Mouse (Mus musculus) lung, postnatal 10 days (tissue): ENCODE results near the gene Fgf15.

Experiments
- DNase-seq: peaks from one replicate; pipeline ENCODE4 v3.0.0; 2021

The Fgf15 gene

GRCm38 (mm10) chr7:144933336-144933735 is 37.0 kb downstream of the Fgf15 start:
- DNase-seq: no peak

DNA sequence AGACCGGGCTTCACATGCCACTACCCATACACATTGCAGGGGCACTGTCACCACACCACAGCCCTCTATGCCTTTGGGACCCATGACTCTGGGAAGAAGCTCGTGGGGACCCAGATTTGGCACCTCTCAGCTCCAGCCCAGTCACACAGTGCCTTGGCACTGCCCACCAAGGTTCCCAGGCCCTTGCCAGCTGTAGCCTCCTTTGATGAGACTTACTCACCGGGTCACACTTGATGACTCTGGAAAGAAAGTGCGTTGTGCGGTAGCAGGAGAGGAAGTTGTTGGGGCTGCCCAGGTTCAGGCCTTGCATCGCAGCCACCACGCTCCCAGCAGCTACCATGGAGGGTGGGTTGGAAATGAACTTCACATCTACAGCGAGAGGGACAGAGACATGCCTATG is 37.5 kb downstream of the Fgf15 start:
- DNase-seq: no peak

- DNase-seq: no peak
These were observed 38.6 kb downstream of the Fgf15 start for GRCm38 (mm10) chr7:144934901-144935300.

DNA sequence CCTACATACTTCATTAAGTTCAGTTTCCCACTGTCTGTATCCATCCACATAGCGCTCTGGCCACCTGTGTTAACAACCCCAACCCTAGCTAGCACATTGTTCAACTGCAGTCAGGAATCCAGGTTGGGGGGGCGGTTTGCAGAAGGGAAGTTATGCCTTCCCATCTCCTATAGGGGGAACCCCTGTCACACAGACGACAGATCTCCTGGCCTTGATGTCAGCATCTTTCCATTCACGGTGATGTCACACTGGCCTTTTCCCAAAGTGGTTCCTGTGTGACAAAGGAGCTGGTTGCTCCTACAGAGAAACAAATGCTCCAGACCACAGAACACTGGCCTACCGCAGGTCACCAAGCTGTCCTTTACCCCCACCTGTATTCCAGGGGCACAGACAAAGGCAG is 39.2 kb downstream of the Fgf15 start:
- DNase-seq: peak; percentile 70

- no peak for DNase-seq
These were observed 40.1 kb downstream of the Fgf15 start for GRCm38 (mm10) chr7:144936311-144936880.

GRCm38 (mm10) chr7:144937490-144937889 is 41.2 kb downstream of the Fgf15 start:
- DNase-seq: peak; percentile 94

- DNase-seq: peak; percentile 24
These were observed 41.7 kb downstream of the Fgf15 start for GRCm38 (mm10) chr7:144937899-144938517.

DNA sequence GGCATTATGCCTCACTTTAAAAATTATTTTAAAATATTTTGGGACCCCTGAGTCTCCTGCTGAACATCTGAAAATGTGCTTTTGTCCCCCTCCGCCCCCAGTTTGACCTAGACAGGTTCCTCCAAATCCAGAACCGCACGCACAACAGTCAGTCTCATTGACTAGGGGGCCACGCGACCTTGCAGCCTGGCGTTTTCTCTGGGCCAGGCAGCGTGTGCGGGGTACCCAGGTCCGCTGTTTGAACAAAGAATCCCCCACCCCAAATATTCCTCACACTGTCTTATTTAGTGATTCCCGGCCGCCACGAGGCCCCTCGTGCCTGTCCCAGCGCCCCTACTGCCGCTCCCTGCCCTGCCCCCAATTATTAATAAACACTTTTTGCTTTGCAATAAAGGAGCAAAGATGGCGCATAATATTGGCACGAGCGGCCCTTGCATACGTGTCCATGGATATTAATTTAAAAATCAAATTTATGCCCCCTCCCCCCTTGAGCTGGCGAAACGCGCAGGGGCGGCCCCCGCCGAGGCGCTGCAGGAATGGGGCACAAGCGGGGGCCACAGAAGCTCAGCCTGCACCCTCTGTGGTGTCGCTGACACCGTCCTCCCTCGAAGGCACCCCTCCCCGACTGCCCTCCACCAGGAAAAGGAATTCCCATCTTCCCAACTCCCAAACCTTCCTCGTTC is 42.5 kb downstream of the Fgf15 start:
- DNase-seq: peak; percentile 28

DNA sequence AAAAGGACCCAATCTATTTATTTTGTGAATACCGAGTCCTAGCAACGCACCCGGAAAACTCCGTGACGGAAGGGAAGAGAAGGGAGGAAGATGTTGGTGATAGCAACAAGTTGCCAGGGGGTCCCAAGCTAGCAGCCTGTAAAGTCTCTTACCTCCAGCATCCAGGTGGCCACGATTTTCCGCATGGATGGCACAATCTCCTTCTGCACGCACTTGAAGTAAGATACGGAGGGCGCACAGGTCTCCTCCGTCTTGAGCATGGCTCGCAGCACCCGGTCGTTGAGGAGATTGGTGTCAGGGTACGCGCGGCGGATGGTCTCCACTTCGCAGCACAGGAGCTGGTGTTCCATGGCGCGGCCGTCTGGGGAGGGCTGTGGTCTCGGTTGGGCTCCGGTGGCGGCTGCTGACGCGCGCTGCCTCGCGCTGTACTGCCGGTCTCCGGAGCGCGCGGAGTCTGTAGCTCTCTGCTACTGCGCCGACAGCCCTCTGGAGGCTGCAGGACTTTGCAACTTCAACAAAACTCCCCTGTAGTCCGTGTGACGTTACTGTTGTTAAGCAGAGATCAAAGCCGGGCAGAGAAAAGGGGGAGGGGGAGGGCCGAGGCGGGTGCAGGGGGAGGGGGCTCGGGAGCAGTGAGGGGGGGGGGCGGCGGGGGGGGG is 43.1 kb downstream of the Fgf15 start, which contains the start of gene Ccnd1:
Ccnd1 (minus strand) TSS at position 582 of the 659 bp plus-strand sequence.
- DNase-seq: peak; percentile 83

DNA sequence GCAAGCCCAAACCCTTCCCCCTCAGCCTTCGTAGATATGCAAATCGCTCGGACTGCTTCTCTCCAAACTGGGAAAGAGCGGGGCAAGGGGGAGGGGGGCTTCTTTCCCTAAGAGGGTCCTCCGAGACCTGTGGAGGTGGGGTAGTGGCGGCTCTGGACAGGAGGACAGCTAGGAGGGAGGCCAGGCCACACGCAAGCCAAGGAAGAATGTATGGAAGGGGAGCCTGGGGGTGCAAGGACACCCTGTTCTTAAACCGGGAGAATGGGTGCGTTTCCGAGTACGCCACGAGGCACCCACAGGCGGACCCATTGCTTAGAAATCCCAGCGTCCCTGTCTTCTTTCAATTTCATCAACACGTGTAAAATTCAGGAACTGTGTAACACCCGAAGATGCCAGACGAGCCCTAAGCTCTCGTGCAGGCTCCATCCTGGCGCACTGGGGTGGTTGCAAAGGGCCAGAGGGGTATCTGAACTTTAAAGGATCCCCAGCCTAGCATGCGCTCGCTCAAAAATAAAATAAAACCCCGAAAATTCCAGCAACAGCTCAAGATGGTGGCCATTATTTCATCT is 43.8 kb downstream of the Fgf15 start:
- peak; percentile 40 for DNase-seq

DNA sequence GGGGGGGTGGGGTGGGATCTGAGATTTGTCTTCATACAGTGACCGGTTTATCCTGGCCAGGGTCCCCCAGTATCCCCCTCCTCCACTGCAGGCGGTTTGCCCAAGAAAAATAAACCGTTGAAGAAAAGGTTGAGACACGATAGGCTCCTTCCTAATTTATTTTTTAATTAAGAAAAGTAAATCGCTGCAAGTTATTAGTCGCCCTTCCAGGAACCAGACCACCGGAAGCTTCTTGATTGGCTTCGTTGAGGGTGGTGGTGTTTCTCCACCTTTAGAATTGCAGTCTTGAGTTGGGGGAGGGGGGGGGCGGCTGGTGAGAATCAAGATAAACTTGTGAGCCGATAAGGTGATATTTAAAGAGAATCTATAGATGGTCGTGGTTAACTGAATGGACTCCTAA is 44.3 kb downstream of the Fgf15 start:
- DNase-seq: no peak

GRCm38 (mm10) chr7:144941242-144941831 is 45.0 kb downstream of the Fgf15 start:
- DNase-seq: peak; percentile 94

GRCm38 (mm10) chr7:144942071-144942743 is 45.9 kb downstream of the Fgf15 start:
- DNase-seq: peak; percentile 39

DNA sequence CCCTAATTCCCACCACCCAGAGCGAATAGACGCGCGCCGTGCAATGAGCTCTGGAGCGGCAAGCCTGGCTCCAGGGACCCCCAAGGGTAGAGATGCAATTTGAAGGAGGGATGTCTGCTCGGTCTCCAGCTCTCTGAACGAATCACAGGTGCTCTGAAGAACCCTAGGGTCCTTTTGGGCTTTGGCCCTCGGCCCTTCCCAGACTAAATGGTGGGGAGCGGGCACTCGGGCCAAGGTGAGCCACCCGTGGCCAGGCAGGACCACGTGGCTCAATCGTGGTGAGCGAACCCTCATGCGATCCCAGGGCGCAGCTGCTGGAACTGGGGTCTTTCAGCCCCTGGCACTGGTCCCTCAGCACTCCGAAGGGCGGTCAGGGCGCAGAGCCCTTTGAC is 46.4 kb downstream of the Fgf15 start:
- DNase-seq: peak; percentile 18

GRCm38 (mm10) chr7:144943254-144943653 is 46.9 kb downstream of the Fgf15 start:
- peak; percentile 82 for DNase-seq
